Mouse (Mus musculus) adrenal gland, postnatal 14 days (tissue): ENCODE measurements at regions not wholly inside any gene's neighbourhood (a gene's known extent, or its start where the extent isn't known, plus 50 kb on each side); places are given as distances from the start of the nearest gene placed in this dataset.

Source experiments
- DNase-seq: peaks from one replicate; pipeline ENCODE4 v3.0.0; 2021; ENCODE audit warnings: mixed read lengths

DNA sequence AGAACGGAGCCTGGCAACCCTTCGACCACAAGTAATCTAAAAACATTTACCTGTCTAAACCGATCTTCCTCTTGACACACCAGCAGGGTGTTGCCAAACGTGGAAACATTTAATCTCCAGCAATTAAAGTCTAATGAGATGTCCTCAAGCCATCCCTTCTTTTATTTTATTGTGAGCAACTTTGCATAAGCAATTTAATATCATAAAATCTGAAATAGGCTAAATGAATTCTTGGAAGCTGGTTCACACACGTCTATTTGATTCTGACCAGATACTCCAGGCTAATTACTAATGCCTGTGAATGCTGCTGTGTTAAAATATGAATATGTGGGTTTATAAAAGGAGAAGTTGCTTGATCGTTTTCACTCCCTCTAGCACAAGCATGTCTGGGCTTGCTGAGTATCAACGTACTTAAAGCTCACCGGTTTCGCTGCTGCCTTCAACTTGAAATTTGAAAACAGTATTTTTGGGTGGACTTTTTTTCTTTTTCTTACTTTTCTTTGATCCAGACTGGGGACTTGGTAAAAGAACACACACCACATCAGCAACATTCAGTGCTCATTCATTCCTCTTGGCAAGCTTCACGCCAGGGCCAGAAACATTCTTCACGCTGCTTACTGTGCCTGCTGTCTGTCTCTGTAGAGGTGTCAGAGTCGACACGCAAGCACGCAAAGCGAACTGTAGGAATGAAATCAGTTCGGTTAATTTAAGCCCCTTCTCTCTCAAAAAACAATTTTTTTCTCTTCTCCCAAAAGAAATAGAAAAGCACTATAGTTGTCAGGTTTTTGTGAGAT, 194.4 kb downstream of the Npr3 start:
- no peak for DNase-seq

GRCm38 (mm10) chr15:11701246-11701645, 205.8 kb downstream of the Npr3 start:
- peak; percentile 9 for DNase-seq

- DNase-seq = no peak
Measured at GRCm38 (mm10) chr15:11699929-11700328, 207.2 kb downstream of the Npr3 start.

GRCm38 (mm10) chr15:11697060-11697459, 210.0 kb downstream of the Npr3 start:
- no peak for DNase-seq

GRCm38 (mm10) chr15:11693772-11694270, 213.3 kb downstream of the Npr3 start:
- no peak for DNase-seq

- no peak for DNase-seq
Measured at GRCm38 (mm10) chr15:11664839-11665379, 242.2 kb downstream of the Npr3 start.

GRCm38 (mm10) chr15:11655168-11655567, 251.9 kb downstream of the Npr3 start:
- no peak for DNase-seq

DNA sequence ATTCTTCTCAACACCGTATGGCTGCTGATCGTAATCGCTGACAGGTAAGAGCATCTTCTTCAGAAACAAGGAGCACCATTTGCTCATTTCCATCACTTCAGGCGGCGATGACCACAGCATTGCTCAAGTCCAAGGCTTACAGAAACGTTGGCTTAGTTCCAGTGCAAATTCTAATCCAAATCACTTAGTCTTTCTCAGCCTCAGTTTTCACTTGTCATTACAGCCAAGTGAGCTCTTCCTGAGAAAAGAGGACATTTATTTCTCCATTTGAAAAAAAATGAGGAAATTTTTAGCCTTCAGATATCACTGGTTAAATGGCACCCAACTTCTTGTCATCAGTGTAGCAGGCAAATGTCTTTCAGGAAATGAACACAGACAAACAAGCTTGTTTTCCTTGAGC, 246.8 kb upstream of the Tars start:
- no peak for DNase-seq

- no peak for DNase-seq
Measured at GRCm38 (mm10) chr15:11644779-11645178, 245.3 kb upstream of the Tars start.

DNA sequence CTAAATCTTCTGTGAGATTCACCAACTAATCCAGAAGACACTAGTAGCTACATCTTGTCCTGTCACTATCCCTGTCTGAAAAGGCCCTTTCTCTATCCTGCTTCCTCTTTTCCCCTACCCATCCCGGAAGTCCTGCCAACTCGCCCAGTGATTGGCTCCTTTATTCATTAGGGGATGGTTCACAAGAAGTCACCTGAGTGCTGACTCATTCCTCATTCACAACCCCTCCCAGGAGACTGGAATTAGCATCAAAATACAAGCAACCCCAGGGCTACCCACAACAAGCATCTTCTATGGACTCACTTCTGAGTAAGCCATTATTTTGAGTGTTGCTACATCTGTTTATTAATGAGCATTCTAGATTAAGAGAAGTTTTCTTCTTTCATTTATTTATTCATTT, 231.2 kb upstream of the Tars start:
- DNase-seq = no peak

DNA sequence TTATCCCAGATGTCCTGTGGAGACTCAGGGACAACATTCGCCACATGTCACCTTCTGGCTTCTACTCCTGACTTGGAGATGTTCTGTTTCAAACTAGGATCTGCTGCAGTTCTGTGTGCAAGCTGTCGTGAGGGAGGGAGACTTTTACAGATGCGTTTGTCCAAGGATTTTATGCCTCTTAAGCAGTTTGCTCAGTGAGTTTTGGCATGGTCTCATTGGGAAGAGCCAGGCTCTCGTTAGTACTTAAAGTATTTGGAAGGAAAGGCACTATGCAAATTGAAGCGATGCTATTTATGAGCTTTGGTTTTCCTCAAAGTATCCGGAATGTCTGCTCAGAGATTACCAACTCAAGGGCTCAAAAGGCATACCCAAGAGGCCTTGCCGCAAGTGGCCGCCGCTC, 227.0 kb upstream of the Tars start:
- no peak for DNase-seq

DNA sequence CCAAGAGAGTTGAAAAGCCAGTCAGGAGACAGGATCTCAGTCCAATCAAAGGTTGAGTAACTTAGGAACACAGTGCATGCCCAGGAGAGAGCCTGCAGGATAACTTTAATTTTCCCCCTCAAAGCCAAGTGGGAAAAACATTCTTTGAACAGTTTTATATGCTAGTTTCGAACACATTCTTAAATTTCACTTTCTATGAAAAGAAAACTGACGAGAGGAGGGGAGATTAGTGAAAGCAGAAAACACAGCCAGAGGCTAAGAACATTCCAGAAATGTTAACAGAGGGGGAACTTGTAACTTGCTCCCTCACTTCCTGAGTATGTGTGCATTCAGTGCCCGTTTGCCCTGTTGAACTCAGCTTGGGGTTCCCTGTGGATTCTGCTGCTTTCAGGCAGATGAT, 213.0 kb upstream of the Tars start:
- DNase-seq = no peak

DNA sequence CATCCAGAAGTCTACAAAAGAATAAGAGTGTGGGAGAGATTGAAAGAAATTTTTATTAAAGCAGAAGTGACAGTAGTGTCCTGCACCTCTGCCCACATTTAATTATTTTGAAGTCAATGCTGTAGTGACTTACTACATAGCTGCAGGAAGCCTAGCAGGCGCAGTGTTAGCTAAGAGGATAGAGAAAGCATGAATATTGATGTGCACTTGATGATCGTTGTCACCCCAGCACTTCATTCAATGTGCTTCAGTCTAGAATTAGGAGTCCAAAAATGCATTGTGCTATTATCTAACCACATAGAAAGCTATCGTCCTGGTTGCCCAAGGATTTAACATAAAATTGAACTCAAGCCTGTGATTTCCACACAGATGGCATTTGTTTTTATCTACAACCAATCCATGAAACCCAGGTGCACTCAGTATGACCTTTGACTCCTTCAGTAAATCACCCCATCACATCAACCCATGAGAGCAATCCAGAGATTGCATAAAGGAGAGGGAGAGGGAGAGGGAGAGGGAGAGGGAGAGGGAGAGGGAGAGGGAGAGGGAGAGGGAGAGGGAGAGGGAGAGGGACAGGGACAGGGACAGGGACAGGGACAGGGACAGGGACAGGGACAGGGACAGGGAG, 210.7 kb upstream of the Tars start:
- DNase-seq = no peak

GRCm38 (mm10) chr15:11607489-11607888, 208.0 kb upstream of the Tars start:
- DNase-seq = no peak

GRCm38 (mm10) chr15:11605677-11606076, 206.2 kb upstream of the Tars start:
- DNase-seq = no peak

GRCm38 (mm10) chr15:11597021-11597420, 197.6 kb upstream of the Tars start:
- no peak for DNase-seq

DNA sequence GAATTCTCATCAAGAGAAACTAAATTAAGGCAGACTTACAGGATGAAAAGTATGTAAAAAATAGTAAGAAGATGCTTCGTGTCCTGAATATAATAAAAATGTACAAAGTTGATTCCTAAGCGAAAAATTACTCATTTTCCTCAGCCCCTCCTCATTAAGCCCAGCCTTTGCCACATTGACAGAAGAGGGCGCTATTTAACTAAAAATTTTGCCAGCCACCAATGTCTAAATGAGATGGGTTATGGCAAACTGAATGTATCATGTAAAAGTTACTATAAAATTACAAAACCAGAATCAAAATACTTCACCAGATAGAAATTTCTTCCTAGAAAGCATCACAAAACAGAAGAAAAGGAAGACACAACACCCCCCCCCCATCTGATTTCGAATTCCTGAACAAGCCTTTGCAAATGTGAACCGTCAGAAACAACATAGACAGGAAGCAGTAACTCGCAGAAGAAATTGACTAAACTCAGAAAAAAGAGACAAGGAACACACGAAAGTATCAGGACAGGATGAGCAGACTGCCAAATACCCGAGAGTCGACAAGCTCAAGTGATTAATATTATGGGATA, 191.2 kb upstream of the Tars start:
- DNase-seq = peak; percentile 37

- no peak for DNase-seq
Measured at GRCm38 (mm10) chr15:11589795-11590194, 190.3 kb upstream of the Tars start.

GRCm38 (mm10) chr15:11586384-11586783, 186.9 kb upstream of the Tars start:
- DNase-seq = no peak

DNA sequence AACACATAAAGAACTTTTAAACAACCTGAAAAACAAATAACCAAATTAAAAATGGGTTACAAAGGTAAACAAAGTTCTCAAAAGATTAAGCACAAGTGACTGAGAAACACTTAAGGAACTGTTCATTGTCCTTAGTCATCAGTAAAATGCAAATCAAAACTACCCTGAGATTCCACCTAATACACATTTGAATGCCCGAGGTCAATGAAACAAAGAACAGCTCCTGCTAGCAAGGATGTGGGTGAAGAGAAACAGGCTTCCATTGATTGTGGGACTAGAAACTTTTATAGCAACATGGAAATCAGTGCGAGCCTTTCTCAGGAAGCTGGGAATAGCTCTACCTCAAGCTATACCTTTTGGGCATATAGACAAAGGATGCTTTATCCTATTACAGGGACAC, 184.7 kb upstream of the Tars start:
- DNase-seq = no peak

DNA sequence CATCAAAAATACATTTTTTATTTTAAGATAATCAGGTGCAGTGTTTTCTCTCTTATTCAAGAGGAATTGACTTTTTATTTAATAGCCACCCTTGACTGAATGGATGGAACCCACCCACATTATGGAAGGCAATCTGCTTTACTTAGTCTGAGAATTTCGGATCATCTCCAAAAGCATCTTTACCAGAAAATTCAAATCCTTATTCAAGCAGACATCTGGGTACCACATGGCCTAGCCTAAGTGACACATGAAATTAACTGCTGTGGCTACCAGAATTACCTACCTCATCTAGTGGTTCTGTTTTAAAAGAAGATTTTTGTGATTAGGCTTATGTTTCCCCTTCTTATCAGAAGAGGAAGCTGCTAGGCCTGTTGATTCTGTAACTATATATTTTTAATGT, 178.9 kb upstream of the Tars start:
- no peak for DNase-seq

- peak; percentile 82 for DNase-seq
Measured at GRCm38 (mm10) chr15:11574359-11574758, 174.9 kb upstream of the Tars start.

DNA sequence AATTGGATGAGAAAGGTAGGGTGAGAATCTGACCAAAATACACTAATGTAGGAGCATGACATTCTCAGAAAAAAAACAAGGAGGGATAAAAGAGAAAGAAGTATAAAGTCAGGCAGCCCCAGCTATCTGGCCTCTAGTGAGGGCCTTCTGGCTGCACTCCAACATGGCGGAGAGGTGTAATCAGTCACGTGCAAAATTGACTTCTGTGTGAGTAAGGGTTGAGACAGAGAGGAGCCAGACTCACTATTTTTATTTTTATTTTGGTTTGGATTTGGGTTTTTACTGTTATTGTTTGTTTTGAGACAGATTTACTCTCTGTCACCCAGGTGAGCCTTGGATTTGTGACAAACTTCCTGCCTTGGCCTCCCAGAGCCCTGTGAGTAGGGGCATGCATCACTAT, 174.0 kb upstream of the Tars start:
- peak; percentile 54 for DNase-seq
